ENCODE assay signal across 12 mouse cellular contexts in genomic region chr4:152264867-152265568, GRCm38 (mm10). TPM values are rescaled to one million over a fixed set of nuclear protein-coding genes. Genes with fewer than 3 reads are reported as not detected.
A peak's percentile ranks its signal among the peaks of the same experiment; 100 is the strongest.
DNase-seq lines count a peak whose midpoint lies in the region; ATAC-seq and TF ChIP-seq lines count a peak whose summit lies in the region.
"Had no signal": no experiment of that assay in that cellular context is flagged by ENCODE, and none has a peak within 500 bp of the region (broad histone marks: within the 10 kb centered on the region; RNA-seq: fewer than 3 reads in every experiment).

No protein-coding gene starts in this region.

- TF ChIP-seq POLR2A in bone marrow, adult 2 months (IDR thresholded peaks at IDR 0.05; ENCODE audit: borderline replicate concordance, control insufficient read depth, low read depth, low read length), result no peak
- TF ChIP-seq POLR2A in small intestine, adult 2 months (IDR thresholded peaks at IDR 0.05; ENCODE audit: low read depth, low read length), result no peak

- no peak for ATAC-seq in lung, embryonic 14.5 days (ENCODE audit: insufficient read depth)
- no peak for ATAC-seq in forebrain, embryonic 16.5 days
- no peak for ATAC-seq in megakaryocyte-erythroid progenitor cell, adult 5-6 weeks (replicated peaks; ENCODE audit: low FRiP score, low TSS enrichment, poor library complexity, severe bottlenecking)

- H3K9ac ChIP-seq in lung, embryonic 14.5 days, result no peak overlapping the region
- no peak overlapping the region for H3K9ac ChIP-seq in forebrain, embryonic 16.5 days (replicated peaks; ENCODE audit: low read depth, low read length)

- peaks cover 5% of the 10 kb centered on the region for H3K36me3 ChIP-seq in heart, embryonic 10.5 days
- H3K36me3 ChIP-seq in lung, embryonic 14.5 days (ENCODE audit: insufficient read depth), result 0 out of 2 replicates have a peak, but pooled peaks cover 5% of the 10 kb centered on the region
- peaks cover 4% of the 10 kb centered on the region; the same call in 1 of the 2 replicates for H3K36me3 ChIP-seq in small intestine, adult 2 months (ENCODE audit: control insufficient read depth, insufficient read depth, low read length)
- H3K36me3 ChIP-seq in forebrain, embryonic 16.5 days (ENCODE audit: control insufficient read depth, insufficient read depth), result no peaks in the 10 kb centered on the region

- peaks cover 71% of the 10 kb centered on the region for H3K4me1 ChIP-seq in heart, embryonic 10.5 days
- peaks cover 9% of the 10 kb centered on the region; the same call in 1 of the 2 replicates for H3K4me1 ChIP-seq in lung, embryonic 14.5 days (ENCODE audit: insufficient read depth)
- H3K4me1 ChIP-seq in bone marrow, adult 2 months (ENCODE audit: control insufficient read depth, insufficient read depth, low read length), result no peaks in the 10 kb centered on the region
- H3K4me1 ChIP-seq in small intestine, adult 2 months (ENCODE audit: control insufficient read depth, insufficient read depth, insufficient read length, low read length), result peaks cover 4% of the 10 kb centered on the region
- H3K4me1 ChIP-seq in forebrain, embryonic 16.5 days (replicated peaks; ENCODE audit: control insufficient read depth, insufficient read depth, low read length), result peaks cover 25% of the 10 kb centered on the region

- no peak overlapping the region for H3K4me3 ChIP-seq in heart, embryonic 10.5 days
- H3K4me3 ChIP-seq in lung, embryonic 14.5 days (ENCODE audit: low read depth, low read length), result no peak overlapping the region
- no peak overlapping the region for H3K4me3 ChIP-seq in bone marrow, adult 2 months (replicated peaks; ENCODE audit: control insufficient read depth, low read depth, low read length)
- no peak overlapping the region for H3K4me3 ChIP-seq in small intestine, adult 2 months (ENCODE audit: low read depth, low read length)
- H3K4me3 ChIP-seq in forebrain, embryonic 16.5 days (replicated peaks; ENCODE audit: low read length), result no peak overlapping the region

- H3K27ac ChIP-seq in heart, embryonic 10.5 days, result peak overlapping the region; percentile 91
- no peak overlapping the region for H3K27ac ChIP-seq in lung, embryonic 14.5 days (ENCODE audit: low read depth)
- no peak overlapping the region for H3K27ac ChIP-seq in bone marrow, adult 2 months (ENCODE audit: control insufficient read depth, insufficient read depth, low read depth, low read length, poor library complexity)
- H3K27ac ChIP-seq in small intestine, adult 2 months (ENCODE audit: insufficient read depth, low read depth, low read length), result no peak overlapping the region
- no peak overlapping the region for H3K27ac ChIP-seq in forebrain, embryonic 16.5 days (ENCODE audit: low read length)

- peak; percentile 42 for TF ChIP-seq CTCF in lung, embryonic 14.5 days (IDR thresholded peaks at IDR 0.05; ENCODE audit: low read depth)
- TF ChIP-seq CTCF in bone marrow, adult 2 months (IDR thresholded peaks at IDR 0.05; ENCODE audit: control insufficient read depth, insufficient read depth, low read length), result peak; percentile 34; the same call in 1 of the 2 replicates
- peak; percentile 44; the same call in 1 of the 2 replicates for TF ChIP-seq CTCF in small intestine, adult 2 months (IDR thresholded peaks at IDR 0.05; ENCODE audit: extremely low read depth, insufficient read length, insufficient replicate concordance, low read depth, low read length)

- H3K27me3 ChIP-seq in heart, embryonic 10.5 days (ENCODE audit: insufficient read depth, poor library complexity, severe bottlenecking), result peaks cover 8% of the 10 kb centered on the region
- H3K27me3 ChIP-seq in lung, embryonic 14.5 days (ENCODE audit: insufficient read depth, low read length), result no peaks in the 10 kb centered on the region
- H3K27me3 ChIP-seq in small intestine, adult 2 months (ENCODE audit: control insufficient read depth, insufficient read depth, low read length), result no peaks in the 10 kb centered on the region
- no peaks in the 10 kb centered on the region for H3K27me3 ChIP-seq in forebrain, embryonic 16.5 days (replicated peaks; ENCODE audit: control insufficient read depth, insufficient read depth, low read length)

- no peak for DNase-seq in heart, embryonic 10.5 days (ENCODE audit: low spot score)
- DNase-seq in heart, postnatal 14 days, result no peak
- no peak for DNase-seq in lung, embryonic 14.5 days
- DNase-seq in lung, postnatal 10 days, result no peak
- DNase-seq: gastrocnemius, postnatal 14 days; kidney, adult 9 months; lung, postnatal 4 days; right cerebral cortex, postnatal 14 days had no signal

- H3K4me2 ChIP-seq in lung, embryonic 14.5 days, result no peak overlapping the region
- no peak overlapping the region for H3K4me2 ChIP-seq in forebrain, embryonic 16.5 days (ENCODE audit: low read length)

- H3K9me3 ChIP-seq in heart, embryonic 10.5 days, result no peaks in the 10 kb centered on the region
- no peaks in the 10 kb centered on the region for H3K9me3 ChIP-seq in lung, embryonic 14.5 days (ENCODE audit: low read depth, low read length)
- no peaks in the 10 kb centered on the region for H3K9me3 ChIP-seq in forebrain, embryonic 16.5 days (ENCODE audit: control insufficient read depth, low read length)

- 89% methylated on average over 9 of the region's 9 CpGs for WGBS in heart, embryonic 10.5 days
- WGBS in lung, embryonic 14.5 days, result 85% methylated on average over 9 of the region's 9 CpGs
- WGBS in bone marrow, adult 2 months, result 88% methylated on average over 9 of the region's 9 CpGs
- WGBS in small intestine, adult 2 months, result 89% methylated on average over 9 of the region's 9 CpGs
- WGBS in forebrain, embryonic 16.5 days, result 87% methylated on average over 9 of the region's 9 CpGs

- intact Hi-C loops in heart, postnatal 14 days (cut with DNase I), result no loop called here

RNA-seq across cellular contexts. Expression of gene Gpr153, which starts 9.0 kb away (rescaled TPM):
- polyA plus RNA-seq in heart, embryonic 10.5 days (2016; fragmentation: Nextera tagmentation; extraction: Ambion mirVana), result 5.5 and 6.3 TPM in 2 replicates
- 10 to 100 TPM; 19.9 to 20.6 TPM for total RNA-seq in heart, postnatal 14 days (2021)
- polyA plus RNA-seq in lung, embryonic 14.5 days (2014; fragmentation: Nextera tagmentation; extraction: Ambion mirVana), result 19.5 and 20.0 TPM in 2 replicates
- polyA plus RNA-seq in bone marrow, adult 2 months (2011; ENCODE audit: insufficient read depth, insufficient read length, low replicate concordance, missing spikeins), result 1.4 and 4.1 TPM in 2 replicates
- 9.4 and 11.6 TPM in 2 replicates for polyA plus RNA-seq in small intestine, adult 2 months (2012; rRNA removed)
- polyA plus RNA-seq in forebrain, embryonic 16.5 days (2015; fragmentation: Nextera tagmentation; extraction: Ambion mirVana), result 4.4 and 6.2 TPM in 2 replicates
- total RNA-seq in megakaryocyte-erythroid progenitor cell, adult 5-6 weeks (2014; fragmentation: Nextera tagmentation), result not detected in 2 replicates
- not detected in 2 replicates for total RNA-seq in megakaryocyte-erythroid progenitor cell, adult 5-6 weeks (2017)

RNA-seq across cellular contexts. Expression of gene Hes3, which starts 26.4 kb away (rescaled TPM):
- polyA plus RNA-seq in heart, embryonic 10.5 days (2016; fragmentation: Nextera tagmentation; extraction: Ambion mirVana), result not detected in 2 replicates
- total RNA-seq in heart, postnatal 14 days (2021), result not detected
- not detected in 2 replicates for polyA plus RNA-seq in lung, embryonic 14.5 days (2014; fragmentation: Nextera tagmentation; extraction: Ambion mirVana)
- polyA plus RNA-seq in bone marrow, adult 2 months (2011; ENCODE audit: insufficient read depth, insufficient read length, low replicate concordance, missing spikeins), result not detected in 2 replicates
- polyA plus RNA-seq in small intestine, adult 2 months (2012; rRNA removed), result not detected in 2 replicates
- polyA plus RNA-seq in forebrain, embryonic 16.5 days (2015; fragmentation: Nextera tagmentation; extraction: Ambion mirVana), result not detected in 2 replicates
- total RNA-seq in megakaryocyte-erythroid progenitor cell, adult 5-6 weeks (2014; fragmentation: Nextera tagmentation), result not detected in 2 replicates
- not detected in 2 replicates for total RNA-seq in megakaryocyte-erythroid progenitor cell, adult 5-6 weeks (2017)
- total RNA-seq: gastrocnemius, postnatal 14 days had no signal

RNA-seq across cellular contexts. Expression of gene Icmt, which starts 32.0 kb away (rescaled TPM):
- polyA plus RNA-seq in heart, embryonic 10.5 days (2016; fragmentation: Nextera tagmentation; extraction: Ambion mirVana), result 23.1 and 27.4 TPM in 2 replicates
- total RNA-seq in heart, postnatal 14 days (2021), result 10 to 100 TPM; 25.9 to 27.2 TPM
- 31.2 and 31.8 TPM in 2 replicates for polyA plus RNA-seq in lung, embryonic 14.5 days (2014; fragmentation: Nextera tagmentation; extraction: Ambion mirVana)
- 5.0 and 7.8 TPM in 2 replicates for polyA plus RNA-seq in bone marrow, adult 2 months (2011; ENCODE audit: insufficient read depth, insufficient read length, low replicate concordance, missing spikeins)
- 16.5 and 26.5 TPM in 2 replicates for polyA plus RNA-seq in small intestine, adult 2 months (2012; rRNA removed)
- polyA plus RNA-seq in forebrain, embryonic 16.5 days (2015; fragmentation: Nextera tagmentation; extraction: Ambion mirVana), result 20.7 and 21.3 TPM in 2 replicates
- 23.1 and 26.7 TPM in 2 replicates for total RNA-seq in megakaryocyte-erythroid progenitor cell, adult 5-6 weeks (2014; fragmentation: Nextera tagmentation)
- 12.6 and 12.9 TPM in 2 replicates for total RNA-seq in megakaryocyte-erythroid progenitor cell, adult 5-6 weeks (2017)

RNA-seq across cellular contexts. Expression of gene Rnf207, which starts 53.8 kb away (rescaled TPM):
- polyA plus RNA-seq in heart, embryonic 10.5 days (2016; fragmentation: Nextera tagmentation; extraction: Ambion mirVana), result 19.1 and 39.9 TPM in 2 replicates
- total RNA-seq in heart, postnatal 14 days (2021), result 10 to 100 TPM; 84.5 to 95.8 TPM
- 0.36 and 0.65 TPM in 2 replicates for polyA plus RNA-seq in lung, embryonic 14.5 days (2014; fragmentation: Nextera tagmentation; extraction: Ambion mirVana)
- polyA plus RNA-seq in bone marrow, adult 2 months (2011; ENCODE audit: insufficient read depth, insufficient read length, low replicate concordance, missing spikeins), result not detected in 2 replicates
- 2.1 and 3.7 TPM in 2 replicates for polyA plus RNA-seq in small intestine, adult 2 months (2012; rRNA removed)
- polyA plus RNA-seq in forebrain, embryonic 16.5 days (2015; fragmentation: Nextera tagmentation; extraction: Ambion mirVana), result 2.4 and 4.0 TPM in 2 replicates
- total RNA-seq in megakaryocyte-erythroid progenitor cell, adult 5-6 weeks (2014; fragmentation: Nextera tagmentation), result not detected in 2 replicates
- total RNA-seq in megakaryocyte-erythroid progenitor cell, adult 5-6 weeks (2017), result 0.38 TPM in 1 of 2 replicates, not detected in the other
- total RNA-seq: gastrocnemius, postnatal 14 days had no signal
